Mouse (Mus musculus) forebrain, embryonic 16.5 days (tissue): Measurements from ENCODE around the gene Tmem41b. TPM values are rescaled to one million over a fixed set of nuclear protein-coding genes. Genes with fewer than 3 reads are reported as not detected.
"Not testable (repeated sequence)": the region's sequence is repeated elsewhere in the genome, so short reads cannot be mapped to it uniquely, and the experiment has no call there.

Source experiments
- ATAC-seq: fragments of 200-750 bp; cut with Nextera tagmentation; 2 replicates; pipeline ENCODE4 v1.8.0; 2017; ENCODE audit warnings: mild to moderate bottlenecking, moderate library complexity
- H3K27ac ChIP-seq: fragments of 300-500 bp; sonication (generic); 2 replicates; pipeline ENCODE4 v1.5.1; 2014; ENCODE audit warnings: low read length, control low read depth
- H3K27me3 ChIP-seq: fragments of 300-500 bp; sonication (generic); replicated peaks from 2 replicates; pipeline ENCODE4 v1.6.1; 2014; ENCODE audit warnings: low read length; ENCODE audit not compliant: control insufficient read depth, insufficient read depth
- H3K36me3 ChIP-seq: fragments of 300-500 bp; sonication (generic); 2 replicates; pipeline ENCODE4 v1.6.1; 2014; ENCODE audit not compliant: control insufficient read depth, insufficient read depth
- H3K4me1 ChIP-seq: fragments of 300-500 bp; sonication (generic); replicated peaks from 2 replicates; pipeline ENCODE4 v1.6.1; 2014; ENCODE audit warnings: low read length; ENCODE audit not compliant: control insufficient read depth, insufficient read depth
- H3K4me2 ChIP-seq: fragments of 300-500 bp; sonication (generic); 2 replicates; pipeline ENCODE4 v1.6.1; 2014; ENCODE audit warnings: mild to moderate bottlenecking, low read length, control low read depth
- H3K4me3 ChIP-seq: fragments of 300-500 bp; sonication (generic); replicated peaks from 2 replicates; pipeline ENCODE4 v1.5.1; 2014; ENCODE audit warnings: mild to moderate bottlenecking, low read length, control low read depth
- H3K9ac ChIP-seq: fragments of 300-500 bp; sonication (generic); replicated peaks from 2 replicates; pipeline ENCODE4 v1.6.1; 2014; ENCODE audit warnings: low read depth, low read length, control low read depth
- H3K9me3 ChIP-seq: fragments of 300-500 bp; sonication (generic); 2 replicates; pipeline ENCODE4 v1.6.1; 2016; ENCODE audit warnings: low read length; ENCODE audit not compliant: control insufficient read depth
- WGBS: fragments of 180-500 bp; shearing (Covaris S2); extraction: QIAGEN DNeasy Blood & Tissue Kit; methylation state at CpG from one replicate; pipeline ENCODE4 v1.1.7; 2014; 5-methylcytosine and 5-hydroxymethylcytosine counted together
- polyA plus RNA-seq: library from polyadenylated mRNA; unstranded; fragments of >200 nt; fragmentation: Nextera tagmentation; extraction: Ambion mirVana; gene quantifications from 2 replicates; pipeline ENCODE4 v1.2.1, GENCODE M21; 2015

The Tmem41b gene
- 68.4 and 70.2 TPM in 2 replicates for polyA plus RNA-seq

DNA sequence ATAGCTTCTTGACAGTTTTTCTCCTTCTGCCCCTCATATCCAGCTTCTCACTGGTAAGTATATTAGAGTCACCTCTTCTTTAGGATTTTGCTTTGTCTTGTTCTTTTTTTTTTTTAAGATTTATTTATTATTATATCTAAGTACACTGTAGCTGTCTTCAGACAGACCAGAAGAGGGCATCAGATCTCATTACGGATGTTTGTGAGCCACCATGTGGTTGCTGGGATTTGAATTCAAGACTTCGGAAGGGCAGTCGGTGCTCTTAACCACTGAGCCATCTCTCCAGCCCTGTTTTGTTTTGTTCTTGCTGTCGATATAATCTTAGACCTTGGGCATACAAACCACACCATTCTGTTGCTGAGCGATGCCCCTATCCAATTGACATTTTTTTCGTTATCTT lies at the start of gene Tmem41b:
Gene Tmem41b, minus strand, starts transcription at position 155 of the 400 bp plus-strand sequence.
- Histone ChIP-seq H3K9ac (peak within 1 kb of the TSS; percentile 65), H3K4me2 (peak within 1 kb of the TSS; percentile 81), H3K4me1 (peaks cover 14% of the 10 kb centered on the region), H3K27ac (peak within 1 kb of the TSS; percentile 88), H3K4me3 (peak within 1 kb of the TSS; percentile 73)
- 42% methylated on average over 6 of the region's 6 CpGs for WGBS
- not testable (repeated sequence) for H3K27me3 ChIP-seq, ATAC-seq, H3K9me3 ChIP-seq, H3K36me3 ChIP-seq

DNA sequence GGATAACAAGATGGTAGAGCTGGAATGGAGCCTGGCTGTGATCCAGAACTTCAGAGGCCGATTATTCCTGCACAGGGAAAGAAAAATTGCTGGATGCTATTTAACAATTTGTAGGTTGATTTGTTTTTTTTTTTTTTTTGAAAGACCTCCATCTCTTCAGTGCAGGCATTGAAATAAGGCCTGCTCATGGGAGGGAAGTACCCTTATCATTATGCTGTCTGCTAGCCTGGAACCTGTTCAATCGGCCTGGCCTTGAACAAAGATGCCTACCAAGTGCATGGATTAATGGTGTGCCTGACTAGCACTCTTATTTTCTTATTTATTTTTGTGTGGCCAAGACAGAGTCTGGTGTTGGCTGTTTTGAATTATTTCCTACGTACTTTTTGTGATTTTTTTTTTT lies 43.6 kb upstream of the Tmem41b start:
- H3K27me3 ChIP-seq = no peaks in the 10 kb centered on the region
- ATAC-seq = no peak
- no peaks in the 10 kb centered on the region for H3K4me1 ChIP-seq
- 72% methylated on average over 3 of the region's 3 CpGs for WGBS
- no peaks in the 10 kb centered on the region for H3K9me3 ChIP-seq
- no peak overlapping the region for H3K27ac ChIP-seq
- H3K4me3 ChIP-seq = no peak overlapping the region
- no peak overlapping the region for H3K9ac ChIP-seq
- H3K36me3 ChIP-seq = peaks cover 11% of the 10 kb centered on the region; the same call in 1 of the 2 replicates
- no peak overlapping the region for H3K4me2 ChIP-seq

DNA sequence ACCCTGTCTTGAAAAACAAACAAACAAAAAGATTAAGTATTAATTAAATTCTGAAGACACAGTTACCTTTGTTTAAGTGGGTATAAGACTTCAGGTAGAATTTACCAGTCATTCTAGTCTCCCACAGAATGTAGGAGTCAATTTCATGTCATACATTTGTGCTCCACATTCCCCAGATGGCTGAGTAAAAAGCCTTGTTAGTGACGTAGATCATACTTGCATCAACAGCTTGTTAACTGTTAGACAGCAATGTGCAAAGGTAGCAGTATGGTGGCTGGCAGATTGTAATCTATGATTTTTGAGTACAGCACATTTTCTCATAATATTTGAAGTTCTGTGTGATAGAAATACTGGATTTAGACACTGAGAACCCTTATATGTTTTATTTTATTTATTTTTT lies 42.1 kb upstream of the Tmem41b start:
- no peak overlapping the region for H3K4me3 ChIP-seq
- no peak overlapping the region for H3K4me2 ChIP-seq
- H3K9ac ChIP-seq = no peak overlapping the region
- no peaks in the 10 kb centered on the region for H3K27me3 ChIP-seq
- H3K27ac ChIP-seq = no peak overlapping the region
- H3K36me3 ChIP-seq = peaks cover 11% of the 10 kb centered on the region; the same call in 1 of the 2 replicates
- H3K9me3 ChIP-seq = no peaks in the 10 kb centered on the region
- no peak for ATAC-seq
- 52% methylated on average over 1 of the region's 1 CpGs for WGBS
- no peaks in the 10 kb centered on the region for H3K4me1 ChIP-seq

- Histone ChIP-seq H3K9me3 (no peaks in the 10 kb centered on the region), H3K36me3 (peaks cover 5% of the 10 kb centered on the region; the same call in 1 of the 2 replicates), H3K9ac (no peak overlapping the region), H3K27me3 (no peaks in the 10 kb centered on the region), H3K4me1 (no peaks in the 10 kb centered on the region), H3K27ac (no peak overlapping the region), H3K4me2 (no peak overlapping the region), H3K4me3 (no peak overlapping the region)
- WGBS = 76% methylated on average over 2 of the region's 2 CpGs
- no peak for ATAC-seq
Observed at GRCm38 (mm10) chr7:110026594-110026993, 39.9 kb upstream of the Tmem41b start.

DNA sequence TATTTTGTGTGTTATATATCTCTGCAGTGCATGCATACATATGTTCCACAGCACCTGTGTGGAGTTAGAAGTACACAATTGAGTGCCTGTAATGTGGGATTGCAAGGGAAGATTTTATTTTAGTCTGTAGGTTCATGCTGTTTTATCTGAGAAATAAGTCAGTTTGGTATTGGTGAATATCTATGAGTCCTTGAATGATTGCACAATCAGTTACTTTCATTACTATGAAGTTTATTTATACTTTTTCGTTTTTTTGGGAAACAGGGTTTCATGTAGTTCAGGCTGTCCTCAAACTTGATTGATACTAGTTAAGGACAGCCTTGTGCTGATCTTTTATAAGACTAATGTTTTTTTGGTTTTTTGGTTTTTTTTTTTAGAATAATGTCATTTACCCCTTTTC lies 36.8 kb upstream of the Tmem41b start:
- Histone ChIP-seq H3K27me3 (no peaks in the 10 kb centered on the region), H3K4me1 (peaks cover 10% of the 10 kb centered on the region), H3K36me3 (no peaks in the 10 kb centered on the region), H3K9ac (no peak overlapping the region), H3K4me3 (no peak overlapping the region), H3K4me2 (no peak overlapping the region), H3K27ac (no peak overlapping the region), H3K9me3 (no peaks in the 10 kb centered on the region)
- no peak for ATAC-seq
- WGBS = 97% methylated on average over 1 of the region's 1 CpGs

GRCm38 (mm10) chr7:110018631-110019482 lies 32.1 kb upstream of the Tmem41b start:
- Histone ChIP-seq H3K4me1 (peaks cover 10% of the 10 kb centered on the region), H3K36me3 (no peaks in the 10 kb centered on the region), H3K9ac (peak overlapping the region; percentile 96), H3K27me3 (no peaks in the 10 kb centered on the region), H3K9me3 (no peaks in the 10 kb centered on the region), H3K4me3 (peak overlapping the region; percentile 92), H3K27ac (peak overlapping the region; percentile 83), H3K4me2 (peak overlapping the region; percentile 97)
- WGBS = under 1% methylated on average over 40 of the region's 42 CpGs
- peak; percentile 66 for ATAC-seq

- Histone ChIP-seq H3K4me3 (peak within 1 kb of the TSS; percentile 92), H3K4me2 (peak within 1 kb of the TSS; percentile 97), H3K4me1 (peaks cover 10% of the 10 kb centered on the region), H3K27me3 (no peaks in the 10 kb centered on the region), H3K36me3 (no peaks in the 10 kb centered on the region), H3K9ac (peak within 1 kb of the TSS; percentile 96), H3K9me3 (no peaks in the 10 kb centered on the region), H3K27ac (peak within 1 kb of the TSS; percentile 83)
- peak; percentile 100 for ATAC-seq
- under 1% methylated on average over 48 of the region's 48 CpGs for WGBS
Observed at GRCm38 (mm10) chr7:110018117-110018630, 31.4 kb upstream of the Tmem41b start, which contains the start of gene Ipo7. Ipo7 (plus strand) TSS chr7:110018274.

DNA sequence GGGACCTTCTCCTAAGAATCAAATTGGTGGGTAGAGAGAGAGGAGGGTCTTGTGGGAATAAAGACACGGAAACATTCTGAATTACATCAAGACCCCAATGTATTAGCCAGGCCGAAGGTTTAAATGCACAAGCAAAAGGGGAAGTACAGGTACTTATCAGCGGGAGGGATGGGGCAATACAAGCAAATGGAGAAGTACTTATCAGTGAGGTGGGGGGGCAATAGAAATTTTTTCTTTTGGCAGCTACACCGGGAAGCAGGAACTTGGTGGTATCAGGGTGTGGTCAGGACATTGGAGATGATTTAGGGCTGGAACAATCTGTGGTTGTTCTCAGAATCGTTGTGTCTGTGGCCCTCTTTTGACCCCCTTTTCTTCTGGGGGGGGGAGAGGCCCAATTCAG lies 27.5 kb upstream of the Tmem41b start:
- H3K27me3 ChIP-seq = no peaks in the 10 kb centered on the region
- H3K4me3 ChIP-seq = no peak overlapping the region
- H3K9me3 ChIP-seq = no peaks in the 10 kb centered on the region
- H3K36me3 ChIP-seq = no peaks in the 10 kb centered on the region
- H3K27ac ChIP-seq = no peak overlapping the region
- no peak for ATAC-seq
- H3K9ac ChIP-seq = no peak overlapping the region
- H3K4me1 ChIP-seq = peaks cover 3% of the 10 kb centered on the region
- H3K4me2 ChIP-seq = no peak overlapping the region
- WGBS = 86% methylated on average over 5 of the region's 5 CpGs

GRCm38 (mm10) chr7:110011417-110011816 lies 24.7 kb upstream of the Tmem41b start:
- WGBS = 68% methylated on average over 1 of the region's 1 CpGs
- no peak for ATAC-seq
- H3K4me3 ChIP-seq = no peak overlapping the region
- H3K4me1 ChIP-seq = no peaks in the 10 kb centered on the region
- H3K36me3 ChIP-seq = no peaks in the 10 kb centered on the region
- H3K9me3 ChIP-seq = no peaks in the 10 kb centered on the region
- H3K4me2 ChIP-seq = no peak overlapping the region
- no peak overlapping the region for H3K9ac ChIP-seq
- no peaks in the 10 kb centered on the region for H3K27me3 ChIP-seq
- no peak overlapping the region for H3K27ac ChIP-seq
